Mouse (Mus musculus): ENCODE results near the gene Gm20388.

GRCm38 (mm10) chr8:119978770-119979381, 68.2 kb downstream of the Gm20388 start:
- TF ChIP-seq CTCF (IDR thresholded peaks at IDR 0.05; ENCODE audit: extremely low read depth, insufficient read depth, low read length), result no peak
- TF ChIP-seq POLR2A (IDR thresholded peaks at IDR 0.05; ENCODE audit: extremely low read depth, insufficient read depth, low read length), result no peak

Data from cortical plate, adult 2 months (tissue).